Comparison of ENCODE assay signal across 22 mouse cellular contexts in the genomic region with DNA sequence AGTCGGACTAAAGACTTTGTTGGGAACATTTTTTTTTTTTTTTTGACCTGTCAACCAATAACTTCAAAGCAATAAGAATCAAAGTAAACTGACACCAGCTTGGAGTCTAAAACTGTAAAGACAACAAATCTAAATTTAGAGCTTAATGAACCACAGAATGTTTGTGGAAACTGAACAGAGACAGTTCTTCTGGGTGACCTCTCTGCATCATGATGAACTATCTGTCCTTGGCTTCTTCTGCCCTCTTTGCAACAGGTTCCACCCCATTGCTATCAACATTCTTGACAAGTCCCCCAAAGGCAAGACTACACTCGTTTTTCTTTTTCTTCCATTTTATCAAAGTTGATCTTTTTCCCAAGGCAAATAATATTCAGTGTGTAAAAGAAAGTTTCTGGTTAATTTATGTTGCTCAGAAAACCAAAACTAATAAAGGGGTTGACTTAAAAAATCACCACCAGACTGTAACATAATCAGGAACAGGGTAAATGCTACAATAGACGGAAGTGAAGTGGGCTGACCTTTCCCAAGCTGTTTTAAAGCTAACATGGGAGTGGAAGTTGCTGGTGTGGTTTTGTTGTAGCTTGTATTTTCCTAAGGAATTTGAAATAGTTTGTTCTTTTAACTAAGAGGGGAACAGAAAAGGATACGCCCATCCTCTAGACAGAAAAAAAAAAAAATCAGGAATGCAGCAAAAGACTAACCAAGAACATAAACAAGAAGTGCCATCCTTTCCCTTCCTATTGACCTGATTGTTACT. TPM values are rescaled to one million over a fixed set of nuclear protein-coding genes. Genes with fewer than 3 reads are reported as not detected.
DNase-seq lines count a peak whose midpoint lies in the region; ATAC-seq and TF ChIP-seq lines count a peak whose summit lies in the region.
"Had no signal": no experiment of that assay in that cellular context is flagged by ENCODE, and none has a peak within 500 bp of the region (broad histone marks: within the 10 kb centered on the region; RNA-seq: fewer than 3 reads in every experiment).

No protein-coding gene starts in this region.

- no peaks in the 10 kb centered on the region; the same call in 1 of the 2 replicates for H3K27me3 ChIP-seq in kidney, adult 2 months (replicated peaks; ENCODE audit: control insufficient read depth, insufficient read depth, low read length)
- no peaks in the 10 kb centered on the region for H3K27me3 ChIP-seq in lung, embryonic 16.5 days (ENCODE audit: control insufficient read depth, insufficient read depth, low read depth, low read length)
- H3K27me3 ChIP-seq in limb, embryonic 10.5 days (ENCODE audit: low read depth, poor library complexity, severe bottlenecking) = no peaks in the 10 kb centered on the region
- H3K27me3 ChIP-seq: embryonic facial prominence, embryonic 13.5 days; forebrain, embryonic 15.5 days; limb, embryonic 15.5 days; liver, embryonic 15.5 days; neural tube, embryonic 15.5 days had no signal

- H3K4me2 ChIP-seq in lung, embryonic 16.5 days (ENCODE audit: low read depth, low read length) = no peak overlapping the region
- H3K4me2 ChIP-seq: embryonic facial prominence, embryonic 13.5 days; forebrain, embryonic 15.5 days; limb, embryonic 15.5 days; liver, embryonic 15.5 days; neural tube, embryonic 15.5 days had no signal

- TF ChIP-seq POLR2A in kidney, adult 2 months (IDR thresholded peaks at IDR 0.05; ENCODE audit: low read depth, low read length) = no peak

- no peak for ATAC-seq in lung, embryonic 16.5 days (ENCODE audit: low read depth)
- ATAC-seq: forebrain, embryonic 15.5 days; hindbrain, postnatal 0 days; intestine, postnatal 0 days had no signal

- WGBS in kidney, adult 2 months = 40% methylated on average over 4 of the region's 4 CpGs
- 45% methylated on average over 4 of the region's 4 CpGs for WGBS in lung, embryonic 16.5 days
- WGBS in limb, embryonic 10.5 days = 72% methylated on average over 4 of the region's 4 CpGs

- DNase-seq in heart, adult 11 months = peak; percentile 93
- no peak for DNase-seq in heart, postnatal 4 days
- peak; percentile 6 for DNase-seq in kidney, adult 2 months
- no peak for DNase-seq in kidney, adult 18-20 months
- no peak for DNase-seq in lung, postnatal 14 days
- no peak for DNase-seq in limb, embryonic 10.5 days (ENCODE audit: low spot score)
- DNase-seq: adrenal gland, postnatal 14 days; cerebellum, adult 11 months; cerebellum, postnatal 10 days; midbrain, embryonic 14.5 days; thymus, postnatal 25 days had no signal

- H3K4me3 ChIP-seq in kidney, adult 2 months (ENCODE audit: insufficient read depth, low read depth, low read length) = no peak overlapping the region
- no peak overlapping the region for H3K4me3 ChIP-seq in lung, embryonic 16.5 days (ENCODE audit: low read length)
- H3K4me3 ChIP-seq in limb, embryonic 10.5 days = no peak overlapping the region
- H3K4me3 ChIP-seq: embryonic facial prominence, embryonic 13.5 days; forebrain, embryonic 15.5 days; hindbrain, embryonic 10.5 days; limb, embryonic 15.5 days; liver, embryonic 15.5 days; myocyte; neural tube, embryonic 15.5 days had no signal

- H3K4me1 ChIP-seq in kidney, adult 2 months (ENCODE audit: control insufficient read depth, insufficient read depth, low read length) = no peaks in the 10 kb centered on the region
- H3K4me1 ChIP-seq in lung, embryonic 16.5 days (replicated peaks; ENCODE audit: control insufficient read depth, insufficient read depth, low read length) = no peaks in the 10 kb centered on the region
- peaks cover 1% of the 10 kb centered on the region for H3K4me1 ChIP-seq in limb, embryonic 10.5 days
- H3K4me1 ChIP-seq: embryonic facial prominence, embryonic 13.5 days; forebrain, embryonic 15.5 days; limb, embryonic 15.5 days; liver, embryonic 15.5 days had no signal

- H3K9ac ChIP-seq in lung, embryonic 16.5 days (ENCODE audit: low read length) = no peak overlapping the region
- H3K9ac ChIP-seq: embryonic facial prominence, embryonic 13.5 days; forebrain, embryonic 15.5 days; limb, embryonic 15.5 days; liver, embryonic 15.5 days; neural tube, embryonic 15.5 days had no signal

- no peak overlapping the region for H3K27ac ChIP-seq in kidney, adult 2 months (ENCODE audit: insufficient read depth, low read depth, low read length)
- peak overlapping the region; percentile 55 for H3K27ac ChIP-seq in lung, embryonic 16.5 days (ENCODE audit: low read length)
- no peak overlapping the region for H3K27ac ChIP-seq in limb, embryonic 10.5 days
- H3K27ac ChIP-seq: embryonic facial prominence, embryonic 13.5 days; forebrain, embryonic 15.5 days; hindbrain, embryonic 10.5 days; hindbrain, postnatal 0 days; limb, embryonic 15.5 days; liver, embryonic 15.5 days; neural tube, embryonic 15.5 days had no signal

- no peaks in the 10 kb centered on the region for H3K9me3 ChIP-seq in lung, embryonic 16.5 days (ENCODE audit: control insufficient read depth, low read length)
- H3K9me3 ChIP-seq in limb, embryonic 10.5 days (replicated peaks) = no peaks in the 10 kb centered on the region
- H3K9me3 ChIP-seq: embryonic facial prominence, embryonic 13.5 days; forebrain, embryonic 15.5 days; hindbrain, embryonic 10.5 days; limb, embryonic 15.5 days; liver, embryonic 15.5 days; neural tube, embryonic 15.5 days had no signal

- no peak for TF ChIP-seq CTCF in kidney, adult 2 months (conservative IDR thresholded peaks at IDR 0.05; ENCODE audit: insufficient read depth, insufficient read length, low read depth, low read length)

- no peaks in the 10 kb centered on the region for H3K36me3 ChIP-seq in kidney, adult 2 months (ENCODE audit: control insufficient read depth, insufficient read depth, low read length)
- H3K36me3 ChIP-seq in lung, embryonic 16.5 days (ENCODE audit: control insufficient read depth, insufficient read depth, low read length) = no peaks in the 10 kb centered on the region
- H3K36me3 ChIP-seq in limb, embryonic 10.5 days = no peaks in the 10 kb centered on the region
- H3K36me3 ChIP-seq: embryonic facial prominence, embryonic 13.5 days; forebrain, embryonic 15.5 days; hindbrain, embryonic 10.5 days; limb, embryonic 15.5 days; liver, embryonic 15.5 days; neural tube, embryonic 15.5 days had no signal

RNA-seq across cellular contexts. Expression of gene Marcks, which starts 31.7 kb away (rescaled TPM):
- 100 to 1,000 TPM; 142 to 146 TPM for total RNA-seq in heart, postnatal 4 days (2021)
- 14.4 and 15.3 TPM in 2 replicates for polyA plus RNA-seq in kidney, adult 2 months (2012; rRNA removed)
- 77.9 and 83.9 TPM in 2 replicates for polyA plus RNA-seq in lung, embryonic 16.5 days (2015; fragmentation: Nextera tagmentation; extraction: Ambion mirVana)
- polyA plus RNA-seq in limb, embryonic 10.5 days (2016; fragmentation: Nextera tagmentation; extraction: Ambion mirVana) = 94.6 and 115 TPM in 2 replicates
- total RNA-seq: MEL had no signal

Comparison
In these comparisons a context has a peak if more than half of its experiments do, and no peak if none do; other contexts are left out.
1. DNase-seq: peak in heart, adult 11 months (single experiment) and kidney, adult 2 months (single experiment); none in heart, postnatal 4 days (single experiment), kidney, adult 18-20 months (single experiment), lung, postnatal 14 days (single experiment) and limb, embryonic 10.5 days (single experiment).